ENCODE assay signal across 14 mouse cellular contexts in genomic region chr8:18268301-18268700, GRCm38 (mm10).
DNase-seq lines count a peak whose midpoint lies in the region; ATAC-seq and TF ChIP-seq lines count a peak whose summit lies in the region.
"Had no signal": no experiment of that assay in that cellular context is flagged by ENCODE, and none has a peak within 500 bp of the region (broad histone marks: within the 10 kb centered on the region; RNA-seq: fewer than 3 reads in every experiment).

No protein-coding gene starts in this region.

- H3K27me3 ChIP-seq in forebrain, embryonic 16.5 days (replicated peaks; ENCODE audit: control insufficient read depth, insufficient read depth, low read length): no peaks in the 10 kb centered on the region
- H3K27me3 ChIP-seq in forebrain, embryonic 10.5 days (ENCODE audit: poor library complexity, severe bottlenecking): no peaks in the 10 kb centered on the region
- no peaks in the 10 kb centered on the region for H3K27me3 ChIP-seq in heart, adult 2 months (ENCODE audit: control insufficient read depth, insufficient read depth, low read length)
- H3K27me3 ChIP-seq: forebrain, embryonic 12.5 days; heart, embryonic 12.5 days; limb, embryonic 15.5 days had no signal

- no peaks in the 10 kb centered on the region for H3K9me3 ChIP-seq in forebrain, embryonic 16.5 days (ENCODE audit: control insufficient read depth, low read length)
- no peaks in the 10 kb centered on the region for H3K9me3 ChIP-seq in forebrain, embryonic 10.5 days
- H3K9me3 ChIP-seq: forebrain, embryonic 12.5 days; heart, embryonic 12.5 days; limb, embryonic 15.5 days had no signal

- no peak overlapping the region for H3K9ac ChIP-seq in forebrain, embryonic 16.5 days (replicated peaks; ENCODE audit: low read depth, low read length)
- H3K9ac ChIP-seq in heart, adult 2 months (ENCODE audit: low read depth, low read length): no peak overlapping the region
- H3K9ac ChIP-seq: forebrain, embryonic 12.5 days; heart, embryonic 12.5 days; hindbrain, embryonic 14.5 days; limb, embryonic 15.5 days had no signal

- no peaks in the 10 kb centered on the region for H3K79me2 ChIP-seq in heart, adult 2 months (replicated peaks; ENCODE audit: control insufficient read depth, insufficient read depth, low read length)

- no peak overlapping the region for H3K27ac ChIP-seq in forebrain, embryonic 16.5 days (ENCODE audit: low read length)
- no peak overlapping the region for H3K27ac ChIP-seq in forebrain, embryonic 10.5 days
- H3K27ac ChIP-seq in heart, adult 2 months: no peak overlapping the region
- H3K27ac ChIP-seq: forebrain, embryonic 12.5 days; hindbrain, embryonic 14.5 days; limb, embryonic 15.5 days had no signal

- no peak for TF ChIP-seq POLR2A in heart, adult 2 months (IDR thresholded peaks at IDR 0.05; ENCODE audit: insufficient read depth, low read depth, low read length)

- no peak overlapping the region for H3K4me3 ChIP-seq in forebrain, embryonic 16.5 days (replicated peaks; ENCODE audit: low read length)
- H3K4me3 ChIP-seq in forebrain, embryonic 10.5 days: no peak overlapping the region
- H3K4me3 ChIP-seq in heart, adult 2 months: no peak overlapping the region
- H3K4me3 ChIP-seq: forebrain, embryonic 12.5 days; heart, embryonic 12.5 days; limb, embryonic 15.5 days had no signal

- no peaks in the 10 kb centered on the region for H3K36me3 ChIP-seq in forebrain, embryonic 16.5 days (ENCODE audit: control insufficient read depth, insufficient read depth)
- H3K36me3 ChIP-seq in forebrain, embryonic 10.5 days (replicated peaks): no peaks in the 10 kb centered on the region
- no peaks in the 10 kb centered on the region for H3K36me3 ChIP-seq in heart, adult 2 months (ENCODE audit: control insufficient read depth, insufficient read depth, low read length)
- H3K36me3 ChIP-seq: forebrain, embryonic 12.5 days; heart, embryonic 12.5 days; limb, embryonic 15.5 days had no signal

- 57% methylated on average over 7 of the region's 7 CpGs for WGBS in forebrain, embryonic 16.5 days
- WGBS in forebrain, embryonic 10.5 days: 88% methylated on average over 7 of the region's 7 CpGs
- 75% methylated on average over 7 of the region's 7 CpGs for WGBS in heart, adult 2 months

- DNase-seq in forebrain, embryonic 10.5 days (ENCODE audit: extremely low spot score, low spot score): no peak
- peak; percentile 3 for DNase-seq in lung, postnatal 36 days
- DNase-seq in lung, postnatal 4 days: no peak
- DNase-seq in left cerebral cortex, adult 18-20 months (ENCODE audit: low spot score in 2 of 2): peak; percentile 44 to 50
- DNase-seq in skeletal muscle tissue, adult 2 months (ENCODE audit: low read depth, low spot score): peak; percentile 18
- DNase-seq in heart, adult 2 months: no peak
- DNase-seq: cerebellum, adult 8-10 months; kidney, adult 9 months had no signal

- no peak for TF ChIP-seq EP300 in heart, adult 2 months (IDR thresholded peaks at IDR 0.05; ENCODE audit: insufficient read depth, low read depth, low read length)

- TF ChIP-seq CTCF in heart, adult 2 months (IDR thresholded peaks at IDR 0.05): no peak

- no peak overlapping the region for H3K4me2 ChIP-seq in forebrain, embryonic 16.5 days (ENCODE audit: low read length)
- H3K4me2 ChIP-seq: forebrain, embryonic 12.5 days; heart, embryonic 12.5 days; hindbrain, embryonic 14.5 days; limb, embryonic 15.5 days had no signal

- peak; percentile 52 for ATAC-seq in forebrain, embryonic 16.5 days
- no peak for ATAC-seq in activated CD4-positive, CD25-positive, alpha-beta regulatory T cell, adult 4 months

- intact Hi-C loops in heart, adult 2 months (cut with DNase I): no loop called here

- 0 out of 2 replicates have a peak, but pooled peaks cover 2% of the 10 kb centered on the region for H3K4me1 ChIP-seq in forebrain, embryonic 16.5 days (replicated peaks; ENCODE audit: control insufficient read depth, insufficient read depth, low read length)
- H3K4me1 ChIP-seq in forebrain, embryonic 10.5 days: no peaks in the 10 kb centered on the region
- H3K4me1 ChIP-seq in heart, adult 2 months (ENCODE audit: control insufficient read depth, insufficient read depth, low read length): no peaks in the 10 kb centered on the region
- H3K4me1 ChIP-seq: forebrain, embryonic 12.5 days; heart, embryonic 12.5 days; limb, embryonic 15.5 days had no signal

Comparison
In these comparisons a context has a peak if more than half of its experiments do, and no peak if none do; other contexts are left out.
1. DNase-seq: peak in lung, postnatal 36 days (single experiment), left cerebral cortex, adult 18-20 months (2 of 2) and skeletal muscle tissue, adult 2 months (single experiment); none in forebrain, embryonic 10.5 days (single experiment), lung, postnatal 4 days (0 of 2) and heart, adult 2 months (0 of 2).